Mouse (Mus musculus) neural tube, embryonic 14.5 days (tissue): ENCODE measurements at regions not wholly inside any gene's neighbourhood (a gene's known extent, or its start where the extent isn't known, plus 50 kb on each side); places are given as distances from the start of the nearest gene placed in this dataset.

Source experiments
- ATAC-seq: fragments of 200-750 bp; cut with Nextera tagmentation; 2 replicates; pipeline ENCODE4 v1.8.0; 2017; ENCODE audit warnings: low read depth, mild to moderate bottlenecking, moderate TSS enrichment, moderate library complexity
- H3K27ac ChIP-seq: fragments of 300-500 bp; sonication (generic); 2 replicates; pipeline ENCODE4 v1.5.1; 2014; ENCODE audit warnings: low read depth, mild to moderate bottlenecking, control low read depth, low read length, moderate library complexity, mixed read lengths
- H3K27me3 ChIP-seq: fragments of 300-500 bp; sonication (generic); 2 replicates; pipeline ENCODE4 v1.6.1; 2014; ENCODE audit warnings: low read length; ENCODE audit not compliant: control insufficient read depth, insufficient read depth
- H3K36me3 ChIP-seq: fragments of 300-500 bp; sonication (generic); 2 replicates; pipeline ENCODE4 v1.6.1; 2014; ENCODE audit warnings: low read length, mixed read lengths; ENCODE audit not compliant: control insufficient read depth, insufficient read depth
- H3K4me1 ChIP-seq: fragments of 300-500 bp; sonication (generic); 2 replicates; pipeline ENCODE4 v1.6.1; 2014; ENCODE audit warnings: low read length; ENCODE audit not compliant: control insufficient read depth, insufficient read depth
- H3K4me2 ChIP-seq: fragments of 300-500 bp; sonication (generic); 2 replicates; pipeline ENCODE4 v1.6.1; 2014; ENCODE audit warnings: mild to moderate bottlenecking, low read depth, low read length, control low read depth
- H3K4me3 ChIP-seq: fragments of 300-500 bp; sonication (generic); 2 replicates; pipeline ENCODE4 v1.5.1; 2014; ENCODE audit warnings: low read depth, low read length, control low read depth, mixed read lengths
- H3K9ac ChIP-seq: fragments of 300-500 bp; sonication (generic); replicated peaks from 2 replicates; pipeline ENCODE4 v1.6.1; 2014; ENCODE audit warnings: low read depth, mild to moderate bottlenecking, control low read depth, low read length, mixed read lengths
- H3K9me3 ChIP-seq: fragments of 300-500 bp; sonication (generic); 2 replicates; pipeline ENCODE4 v1.6.1; 2016; ENCODE audit warnings: low read length; ENCODE audit not compliant: control insufficient read depth
- WGBS: fragments of 180-500 bp; shearing (Covaris S2); extraction: QIAGEN DNeasy Blood & Tissue Kit; methylation state at CpG from one replicate; pipeline ENCODE4 v1.1.7; 2014; 5-methylcytosine and 5-hydroxymethylcytosine counted together

GRCm38 (mm10) chr2:17935916-17936315, 60.8 kb downstream of the H2al2a start:
- 81% methylated on average over 12 of the region's 12 CpGs for WGBS
- no peak overlapping the region for H3K4me3 ChIP-seq
- H3K4me1 ChIP-seq = no peaks in the 10 kb centered on the region
- no peak overlapping the region for H3K9ac ChIP-seq
- no peak overlapping the region for H3K4me2 ChIP-seq
- no peaks in the 10 kb centered on the region for H3K27me3 ChIP-seq
- no peaks in the 10 kb centered on the region for H3K9me3 ChIP-seq
- H3K36me3 ChIP-seq = no peaks in the 10 kb centered on the region
- no peak for ATAC-seq
- no peak overlapping the region for H3K27ac ChIP-seq

- no peaks in the 10 kb centered on the region for H3K27me3 ChIP-seq
- no peaks in the 10 kb centered on the region for H3K36me3 ChIP-seq
- no peak for ATAC-seq
- no peak overlapping the region for H3K27ac ChIP-seq
- H3K9me3 ChIP-seq = no peaks in the 10 kb centered on the region
- WGBS = 93% methylated on average over 6 of the region's 6 CpGs
- H3K4me1 ChIP-seq = no peaks in the 10 kb centered on the region
- no peak overlapping the region for H3K4me2 ChIP-seq
- no peak overlapping the region for H3K9ac ChIP-seq
- H3K4me3 ChIP-seq = no peak overlapping the region
Measured at GRCm38 (mm10) chr2:17935466-17935865, 61.3 kb downstream of the H2al2a start.

- no peak overlapping the region for H3K9ac ChIP-seq
- no peak overlapping the region for H3K4me3 ChIP-seq
- ATAC-seq = no peak
- H3K36me3 ChIP-seq = no peaks in the 10 kb centered on the region
- WGBS = 94% methylated on average over 10 of the region's 10 CpGs
- no peaks in the 10 kb centered on the region for H3K9me3 ChIP-seq
- H3K4me2 ChIP-seq = no peak overlapping the region
- no peak overlapping the region for H3K27ac ChIP-seq
- no peaks in the 10 kb centered on the region for H3K27me3 ChIP-seq
- H3K4me1 ChIP-seq = no peaks in the 10 kb centered on the region
Measured at GRCm38 (mm10) chr2:17934610-17935009, 62.1 kb downstream of the H2al2a start.

- no peaks in the 10 kb centered on the region for H3K27me3 ChIP-seq
- WGBS = 17% methylated on average over 15 of the region's 15 CpGs
- H3K4me2 ChIP-seq = peak overlapping the region; percentile 36
- ATAC-seq = peak; percentile 65
- no peaks in the 10 kb centered on the region for H3K4me1 ChIP-seq
- 0 out of 2 replicates have a peak overlapping the region, but pooled peaks have one; percentile 13 for H3K9ac ChIP-seq
- H3K4me3 ChIP-seq = no peak overlapping the region
- H3K9me3 ChIP-seq = no peaks in the 10 kb centered on the region
- no peaks in the 10 kb centered on the region for H3K36me3 ChIP-seq
- H3K27ac ChIP-seq = no peak overlapping the region
Measured at GRCm38 (mm10) chr2:17932932-17933790, 63.6 kb downstream of the H2al2a start.

- 0 out of 2 replicates have a peak overlapping the region, but pooled peaks have one; percentile 13 for H3K9ac ChIP-seq
Measured at GRCm38 (mm10) chr2:17932426-17932931, 64.3 kb downstream of the H2al2a start.

GRCm38 (mm10) chr2:17931881-17932280, 64.9 kb downstream of the H2al2a start:
- Histone ChIP-seq H3K4me3 (no peak overlapping the region), H3K9ac (no peak overlapping the region), H3K36me3 (no peaks in the 10 kb centered on the region), H3K4me1 (no peaks in the 10 kb centered on the region), H3K9me3 (no peaks in the 10 kb centered on the region), H3K27ac (no peak overlapping the region), H3K27me3 (no peaks in the 10 kb centered on the region), H3K4me2 (no peak overlapping the region)
- WGBS = 94% methylated on average over 5 of the region's 5 CpGs
- no peak for ATAC-seq

More at GRCm38 (mm10) chr2:17932426-17932931, 64.3 kb downstream of the H2al2a start:
- no peaks in the 10 kb centered on the region for H3K36me3 ChIP-seq
- no peak overlapping the region for H3K4me3 ChIP-seq
- H3K4me2 ChIP-seq = peak overlapping the region; percentile 36
- H3K27ac ChIP-seq = no peak overlapping the region
- no peaks in the 10 kb centered on the region for H3K27me3 ChIP-seq
- 28% methylated on average over 16 of the region's 16 CpGs for WGBS
- peak; percentile 86 for ATAC-seq
- no peaks in the 10 kb centered on the region for H3K9me3 ChIP-seq
- no peaks in the 10 kb centered on the region for H3K4me1 ChIP-seq

GRCm38 (mm10) chr2:17918861-17919648, 77.7 kb downstream of the H2al2a start:
- Histone ChIP-seq H3K27me3 (no peaks in the 10 kb centered on the region), H3K36me3 (no peaks in the 10 kb centered on the region), H3K9ac (no peak overlapping the region), H3K4me1 (no peaks in the 10 kb centered on the region), H3K9me3 (no peaks in the 10 kb centered on the region), H3K4me2 (no peak overlapping the region), H3K4me3 (no peak overlapping the region), H3K27ac (no peak overlapping the region)
- ATAC-seq = no peak
- WGBS = 85% methylated on average over 1 of the region's 1 CpGs

GRCm38 (mm10) chr2:17917238-17917946, 79.4 kb downstream of the H2al2a start:
- Histone ChIP-seq H3K4me3 (no peak overlapping the region), H3K36me3 (no peaks in the 10 kb centered on the region), H3K9me3 (no peaks in the 10 kb centered on the region), H3K27me3 (no peaks in the 10 kb centered on the region), H3K9ac (no peak overlapping the region), H3K4me1 (no peaks in the 10 kb centered on the region), H3K27ac (no peak overlapping the region), H3K4me2 (no peak overlapping the region)
- ATAC-seq = no peak
- 40% methylated on average over 8 of the region's 8 CpGs for WGBS
